Mouse (Mus musculus) layer of hippocampus, adult 8-10 months (tissue): ENCODE data around the gene Parp9. TPM values are rescaled to one million over a fixed set of nuclear protein-coding genes. Genes with fewer than 3 reads are reported as not detected.
"Not testable (repeated sequence)": the region's sequence is repeated elsewhere in the genome, so short reads cannot be mapped to it uniquely, and the experiment has no call there.

Experiments
- DNase-seq, 2 experiments: peaks; one replicate each; pipeline ENCODE4 v3.0.0; 2022; ENCODE audit warnings: low spot score in 2 of 2
- total RNA-seq, 4 experiments: library from RNA; stranded (reverse); gene quantifications; 2 replicates each; pipeline ENCODE4 v1.2.4; 2022

Parp9 gene
- total RNA-seq, 4 experiments from 2014 or later: 2.8 to 9.4 (median 5.6) TPM

DNA sequence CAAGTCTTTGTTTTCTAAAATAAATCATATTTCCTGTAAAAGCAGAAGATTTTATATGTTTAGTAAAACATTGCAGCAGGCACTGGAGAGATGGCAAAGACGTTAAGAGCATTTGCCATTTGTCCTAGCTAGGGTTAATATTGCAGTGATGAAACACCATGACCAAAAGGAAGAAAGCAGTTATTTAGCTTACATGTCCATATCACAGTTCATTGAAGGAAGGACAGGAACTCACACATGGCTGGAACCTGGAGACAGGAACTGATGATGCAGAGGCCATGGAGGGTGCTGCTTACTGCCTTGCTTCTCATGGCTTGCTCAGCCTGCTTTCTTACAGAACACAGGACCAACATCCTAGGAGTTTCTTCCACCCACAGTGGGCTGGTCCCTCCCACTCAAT is 54.1 kb downstream of the Parp9 start:
- DNase-seq: no peak

DNA sequence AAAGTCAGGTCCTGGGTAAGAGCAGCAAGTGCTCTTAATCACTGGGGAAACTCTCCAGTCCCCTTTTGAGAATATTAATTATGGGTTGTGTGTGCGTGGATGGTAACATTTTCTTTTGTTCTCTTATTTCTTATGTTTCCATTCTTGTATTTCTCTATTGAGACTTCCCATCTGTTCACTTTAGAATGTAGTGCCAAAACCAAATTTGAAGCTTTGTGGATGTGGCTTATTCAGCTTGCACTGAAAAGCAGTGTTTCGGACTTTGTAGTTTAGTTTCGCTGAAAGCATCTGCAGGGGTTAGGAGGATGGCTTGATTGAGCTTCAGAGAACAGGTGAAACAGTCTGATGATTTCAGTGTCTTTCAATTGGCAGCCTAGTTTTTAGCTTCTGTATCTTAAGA is 55.0 kb downstream of the Parp9 start:
- no peak for DNase-seq

- not testable (repeated sequence) for DNase-seq
These were observed 60.6 kb downstream of the Parp9 start for GRCm38 (mm10) chr16:35998852-35999251.

GRCm38 (mm10) chr16:36008396-36008795 is 70.1 kb downstream of the Parp9 start:
- no peak for DNase-seq

GRCm38 (mm10) chr16:36016335-36016734 is 78.1 kb downstream of the Parp9 start:
- DNase-seq: no peak

Other genes starting within 250 kb of the Parp9 start
- 10 to 100 TPM; 60.9 to 68.2 (median 64.7) TPM for gene Dirc2, start 169.1 kb upstream of the Parp9 start, total RNA-seq
- 1 to 10 TPM; 6.5 to 9.0 (median 7.3) TPM for gene Hspbap1, start 168.1 kb upstream of the Parp9 start, total RNA-seq
- gene Parp14, start 66.9 kb upstream of the Parp9 start, total RNA-seq: 1 to 10 TPM; 1.3 to 5.4 (median 3.2) TPM
- 1 to 10 TPM; 4.5 to 7.6 (median 6.3) TPM for gene Dtx3l, start 681 bp downstream of the Parp9 start, total RNA-seq
- 100 to 1,000 TPM; 110 to 152 (median 124) TPM for gene Kpna1, start 40.3 kb downstream of the Parp9 start, total RNA-seq
- gene Wdr5b, start 102.7 kb downstream of the Parp9 start, total RNA-seq: 1 to 10 TPM; 4.4 to 6.3 (median 4.9) TPM
- 10 to 100 TPM; 79.8 to 84.1 (median 82.1) TPM for gene Fam162a, start 133.1 kb downstream of the Parp9 start, total RNA-seq
- 10 to 100 TPM; 19.7 to 30.9 (median 27.3) TPM for gene Ccdc58, start 133.2 kb downstream of the Parp9 start, total RNA-seq
- gene Csta1, start 192.8 kb downstream of the Parp9 start, total RNA-seq: not detected
- not detected for gene Stfa2l1, start 218.3 kb downstream of the Parp9 start, total RNA-seq
- gene Gm5483, start 245.7 kb downstream of the Parp9 start, total RNA-seq: not detected